Mouse (Mus musculus) embryonic fibroblast, embryonic 13.5 days (primary cell): ENCODE measurements around the gene Hist1h2ba.

Source experiments
- CTCF ChIP-seq: IDR thresholded peaks from 2 replicates; pipeline ENCODE4 v1.5.1; 2011; ENCODE audit warnings: mild to moderate bottlenecking, control low read depth, low read length, moderate library complexity, borderline replicate concordance; ENCODE audit not compliant: insufficient read depth
- POLR2A ChIP-seq: IDR thresholded peaks from 2 replicates; pipeline ENCODE4 v1.6.1; 2011; ENCODE audit warnings: low read depth, mild to moderate bottlenecking, control low read depth, low read length, moderate library complexity

DNA sequence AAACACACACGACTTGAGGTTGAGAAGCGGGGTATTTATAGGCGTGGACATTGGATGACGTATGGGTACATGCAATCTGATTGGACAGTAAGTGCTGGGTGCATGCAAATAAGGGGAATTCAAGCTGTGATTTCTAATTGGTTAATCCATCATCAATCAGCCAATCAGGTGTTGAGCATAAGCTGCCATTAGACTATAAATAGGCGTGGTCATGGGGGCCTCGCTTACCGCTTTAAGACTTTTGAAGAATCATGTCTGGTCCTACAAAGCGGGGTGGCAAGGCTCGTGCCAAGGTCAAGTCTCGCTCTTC lies 210 bp upstream of the Hist1h2ba start, which contains the start of gene Hist1h2aa:
- TF ChIP-seq POLR2A (no peak), CTCF (no peak)
